11 mouse cellular contexts compared by ENCODE assay signal in genomic region chr17:28014449-28014848, GRCm38 (mm10).
DNase-seq lines count a peak whose midpoint lies in the region; ATAC-seq lines count a peak whose summit lies in the region.
"Had no signal": no experiment of that assay in that cellular context is flagged by ENCODE, and none has a peak within 500 bp of the region (broad histone marks: within the 10 kb centered on the region; RNA-seq: fewer than 3 reads in every experiment).

No protein-coding gene starts in this region.

- no peak overlapping the region for H3K4me3 ChIP-seq in heart, embryonic 15.5 days
- no peak overlapping the region for H3K4me3 ChIP-seq in hindbrain, embryonic 14.5 days (replicated peaks; ENCODE audit: low read length)
- H3K4me3 ChIP-seq in liver, embryonic 15.5 days (replicated peaks), result no peak overlapping the region
- H3K4me3 ChIP-seq: erythroblast, embryonic 14.5 days; neural tube, embryonic 12.5 days had no signal

- ATAC-seq in heart, embryonic 15.5 days (replicated peaks; ENCODE audit: insufficient number of reproducible peaks, insufficient read depth, low FRiP score, low read depth), result no peak
- peak; percentile 12 for ATAC-seq in activated CD4-positive, CD25-positive, alpha-beta regulatory T cell, adult 4 months
- ATAC-seq in hindbrain, embryonic 14.5 days (ENCODE audit: low FRiP score), result no peak
- no peak for ATAC-seq in liver, embryonic 15.5 days (ENCODE audit: insufficient read depth)

- H3K9ac ChIP-seq in heart, embryonic 15.5 days, result no peak overlapping the region
- H3K9ac ChIP-seq in hindbrain, embryonic 14.5 days, result no peak overlapping the region
- H3K9ac ChIP-seq in liver, embryonic 15.5 days, result no peak overlapping the region
- H3K9ac ChIP-seq: neural tube, embryonic 12.5 days had no signal

- DNase-seq in heart, postnatal 4 days, result no peak
- no peak for DNase-seq in hindbrain, embryonic 14.5 days (ENCODE audit: low spot score)
- DNase-seq in frontal cortex, postnatal 25 days (ENCODE audit: low spot score in 2 of 2), result no peak
- no peak for DNase-seq in left cerebral cortex, adult 9 months (ENCODE audit: low spot score in 2 of 2)
- no peak for DNase-seq in right cerebral cortex, adult 2 months (ENCODE audit: low spot score in 2 of 2)
- DNase-seq: adrenal gland, postnatal 10 days had no signal

- H3K27ac ChIP-seq in heart, embryonic 15.5 days, result peak overlapping the region; percentile 78
- H3K27ac ChIP-seq in hindbrain, embryonic 14.5 days, result peak overlapping the region; percentile 21; the same call in 1 of the 2 replicates
- H3K27ac ChIP-seq in liver, embryonic 15.5 days (replicated peaks), result peak overlapping the region; percentile 64

- no peaks in the 10 kb centered on the region for H3K9me3 ChIP-seq in heart, embryonic 15.5 days (replicated peaks)
- no peaks in the 10 kb centered on the region for H3K9me3 ChIP-seq in hindbrain, embryonic 14.5 days (ENCODE audit: control insufficient read depth, low read length)
- no peaks in the 10 kb centered on the region for H3K9me3 ChIP-seq in liver, embryonic 15.5 days (replicated peaks)
- H3K9me3 ChIP-seq: neural tube, embryonic 12.5 days had no signal

- H3K4me2 ChIP-seq in heart, embryonic 15.5 days, result peak overlapping the region; percentile 5; the same call in 1 of the 2 replicates
- H3K4me2 ChIP-seq in hindbrain, embryonic 14.5 days (replicated peaks), result no peak overlapping the region
- peak overlapping the region; percentile 23; the same call in 1 of the 2 replicates for H3K4me2 ChIP-seq in liver, embryonic 15.5 days

- no peaks in the 10 kb centered on the region for H3K36me3 ChIP-seq in heart, embryonic 15.5 days
- H3K36me3 ChIP-seq in hindbrain, embryonic 14.5 days (replicated peaks; ENCODE audit: control insufficient read depth, insufficient read depth), result 0 out of 2 replicates have a peak, but pooled peaks cover 6% of the 10 kb centered on the region
- H3K36me3 ChIP-seq in liver, embryonic 15.5 days (replicated peaks), result no peaks in the 10 kb centered on the region

- H3K27me3 ChIP-seq in heart, embryonic 15.5 days, result no peaks in the 10 kb centered on the region
- no peaks in the 10 kb centered on the region for H3K27me3 ChIP-seq in hindbrain, embryonic 14.5 days (ENCODE audit: control insufficient read depth, insufficient read depth, low read length)
- no peaks in the 10 kb centered on the region for H3K27me3 ChIP-seq in liver, embryonic 15.5 days
- H3K27me3 ChIP-seq: neural tube, embryonic 12.5 days had no signal

- WGBS in heart, embryonic 15.5 days, result 66% methylated on average over 4 of the region's 4 CpGs
- WGBS in hindbrain, embryonic 14.5 days, result 64% methylated on average over 4 of the region's 4 CpGs
- 44% methylated on average over 4 of the region's 4 CpGs for WGBS in liver, embryonic 15.5 days (ENCODE audit: insufficient replicate concordance)

- peaks cover 84% of the 10 kb centered on the region for H3K4me1 ChIP-seq in heart, embryonic 15.5 days (replicated peaks)
- H3K4me1 ChIP-seq in hindbrain, embryonic 14.5 days (replicated peaks; ENCODE audit: control insufficient read depth, insufficient read depth, low read length), result peaks cover 42% of the 10 kb centered on the region
- peaks cover 89% of the 10 kb centered on the region for H3K4me1 ChIP-seq in liver, embryonic 15.5 days (replicated peaks)

Comparison
In these comparisons a context has a peak if more than half of its experiments do, and no peak if none do; other contexts are left out.
1. H3K27ac ChIP-seq: peak in every context shown above with its lines; median percentile 78 in heart, embryonic 15.5 days; 64 in liver, embryonic 15.5 days; 21 in hindbrain, embryonic 14.5 days.